Mouse (Mus musculus) stomach, postnatal 0 days (tissue): Measurements from ENCODE around the gene Parp2.

Experiments
- CTCF ChIP-seq: IDR thresholded peaks from 2 replicates; pipeline ENCODE4 v1.5.1; 2016; ENCODE audit warnings: antibody characterized with exemption, low read depth, mild to moderate bottlenecking, moderate library complexity
- EP300 ChIP-seq: optimal IDR thresholded peaks from 2 replicates; pipeline ENCODE3; 2016; ENCODE audit warnings: antibody characterized with exemption

DNA sequence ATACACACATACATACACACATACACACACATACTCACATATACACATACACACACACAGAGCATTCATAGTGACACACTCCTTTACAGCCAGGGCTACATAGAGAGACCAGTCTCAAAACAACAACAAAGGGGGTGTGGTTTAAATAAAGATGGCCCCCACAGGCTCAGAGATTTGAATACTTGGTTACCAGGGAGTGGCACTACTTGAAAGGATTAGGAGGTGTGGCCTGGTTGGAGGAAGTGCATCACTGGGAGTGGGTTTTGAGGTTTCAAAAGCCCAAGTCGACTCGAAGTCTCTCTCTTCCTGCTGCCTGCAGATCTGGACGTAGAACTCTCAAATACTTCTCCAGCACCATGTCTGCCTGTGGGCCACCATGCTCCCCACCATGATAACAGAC is 25.5 kb upstream of the Parp2 start:
- TF ChIP-seq EP300, result no peak
- no peak for TF ChIP-seq CTCF
